Mouse (Mus musculus) gonadal fat pad, adult 2 months (tissue): ENCODE results near the gene Snx22. TPM values are rescaled to one million over a fixed set of nuclear protein-coding genes. Genes with fewer than 3 reads are reported as not detected.

Source experiments
- DNase-seq: peaks from one replicate; pipeline ENCODE4 v3.0.0-alpha.2; 2012; ENCODE audit warnings: low read depth
- polyA plus RNA-seq: library from polyadenylated mRNA; depleted of rRNA; stranded (reverse); fragments of >200 nt; gene quantifications from 2 replicates; pipeline ENCODE4 v1.2.3, GENCODE M21; 2012; rRNA removed

Gene Snx22
- 6.5 and 7.4 TPM in 2 replicates for polyA plus RNA-seq

DNA sequence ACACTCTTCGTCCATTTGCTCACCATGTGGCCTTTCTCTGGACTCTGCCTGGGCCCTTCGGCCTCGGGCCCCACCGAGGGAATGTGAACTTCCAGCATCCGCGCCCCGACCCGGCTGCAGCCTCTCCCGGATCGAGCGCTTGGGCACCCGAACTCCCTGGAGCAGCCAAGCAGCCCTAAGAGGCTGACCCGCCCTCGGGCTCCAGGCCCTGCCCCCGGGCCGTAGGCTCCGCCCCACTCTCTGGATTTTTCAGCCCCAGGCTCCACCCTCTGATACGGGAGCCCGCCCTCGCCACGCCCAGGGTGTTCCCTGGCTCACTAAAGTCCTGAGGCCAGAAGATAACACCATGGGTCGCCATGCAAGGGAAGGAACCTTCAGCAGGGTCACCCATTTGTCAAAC lies at the start of gene Snx22:
Gene Snx22 (minus strand): TSS at position 137 of the 400 bp plus-strand sequence.
- no peak for DNase-seq

DNA sequence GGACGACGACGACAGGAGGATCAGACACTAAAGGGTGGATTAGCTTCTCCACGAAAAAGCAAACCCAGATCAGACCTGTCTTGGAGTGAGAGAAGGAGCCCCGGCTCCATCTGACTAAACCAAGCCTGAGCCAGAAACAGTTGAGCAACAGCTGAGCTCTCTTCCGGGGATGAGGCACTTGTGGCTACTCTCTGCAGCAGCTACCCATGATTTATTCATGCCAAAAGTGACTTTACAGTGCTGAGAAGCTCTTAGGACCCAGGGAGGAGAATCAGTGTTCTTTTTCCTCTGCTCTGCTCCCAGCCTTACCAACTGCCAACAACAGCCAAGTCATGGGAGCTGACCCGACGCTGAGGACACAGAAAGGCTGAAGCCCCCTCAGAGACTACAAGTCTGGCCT lies 47.4 kb upstream of the Snx22 start:
- no peak for DNase-seq

DNA sequence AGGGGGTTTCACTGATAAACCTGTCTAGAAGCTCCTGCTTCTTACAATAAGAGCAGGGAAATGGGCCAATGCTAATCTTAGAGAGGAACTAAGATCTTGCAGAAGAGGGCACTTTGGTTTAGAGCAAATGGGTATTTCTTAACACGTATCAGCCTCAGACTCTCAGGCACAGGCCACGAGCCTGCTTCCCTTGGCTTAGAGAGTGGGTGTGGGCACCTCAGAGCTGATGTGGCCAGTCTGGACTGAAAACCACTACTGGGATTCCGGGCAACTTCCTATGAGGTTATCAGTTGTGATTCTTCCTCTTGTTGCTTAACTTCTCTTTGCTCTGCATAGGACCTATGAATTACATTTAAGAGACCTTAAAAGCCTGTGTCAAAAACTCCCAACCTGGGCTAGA lies 44.8 kb upstream of the Snx22 start:
- no peak for DNase-seq

DNA sequence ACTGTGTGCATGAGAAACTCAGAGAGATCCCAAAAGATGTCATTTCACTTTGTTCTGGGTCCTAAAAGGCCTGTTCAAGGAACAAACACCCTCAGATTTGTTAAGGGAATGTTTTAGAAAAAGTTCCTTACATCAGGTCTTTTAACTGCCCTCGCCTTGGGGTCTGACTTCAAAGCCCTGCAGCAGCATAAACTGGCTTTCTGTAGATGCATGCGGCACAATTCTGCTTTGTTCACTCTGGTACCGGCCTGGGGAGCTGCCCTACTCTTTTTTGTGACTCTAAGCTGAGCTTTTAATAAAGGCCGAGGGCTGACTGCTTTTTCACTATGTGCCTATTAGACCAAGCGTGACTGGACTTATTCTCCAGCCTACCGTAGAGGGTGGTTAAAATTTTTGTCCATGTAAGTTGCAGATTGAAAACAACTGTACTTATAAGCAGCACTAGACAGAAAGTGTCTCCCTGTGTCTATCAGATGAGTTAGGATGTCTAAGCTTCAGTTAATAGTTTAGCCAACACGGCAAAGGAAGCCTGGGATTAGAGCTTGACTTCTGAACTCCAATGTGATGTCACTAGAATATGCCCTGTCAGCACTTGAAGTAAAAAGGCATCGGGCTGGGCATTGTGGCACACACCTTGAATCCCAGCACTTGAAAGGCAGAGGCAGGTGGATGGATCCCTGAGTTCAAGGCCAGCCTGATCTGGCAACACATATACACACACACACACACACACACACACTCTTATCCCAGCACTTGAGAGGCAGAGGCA lies 41.3 kb upstream of the Snx22 start:
- DNase-seq = no peak

DNA sequence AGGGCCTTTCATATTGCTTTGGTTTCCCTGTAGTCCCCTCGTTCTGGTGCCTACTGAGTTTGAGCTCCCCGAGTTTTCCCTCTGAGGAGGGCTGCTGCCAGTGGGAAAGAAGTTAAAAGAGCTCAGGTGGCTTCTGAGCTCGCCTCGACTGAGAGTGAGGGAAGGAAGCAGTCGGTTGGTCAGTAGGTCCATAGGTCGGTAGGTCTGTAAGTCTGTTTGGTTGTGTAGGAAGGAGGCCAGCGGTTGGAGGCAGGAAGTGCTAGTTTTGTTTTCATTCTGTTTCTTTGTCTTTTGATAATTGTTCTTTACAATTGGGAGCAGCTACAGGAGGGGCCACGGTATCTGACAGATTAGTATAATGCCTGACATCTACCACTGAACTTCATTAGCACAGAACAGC lies 40.6 kb upstream of the Snx22 start:
- no peak for DNase-seq

DNA sequence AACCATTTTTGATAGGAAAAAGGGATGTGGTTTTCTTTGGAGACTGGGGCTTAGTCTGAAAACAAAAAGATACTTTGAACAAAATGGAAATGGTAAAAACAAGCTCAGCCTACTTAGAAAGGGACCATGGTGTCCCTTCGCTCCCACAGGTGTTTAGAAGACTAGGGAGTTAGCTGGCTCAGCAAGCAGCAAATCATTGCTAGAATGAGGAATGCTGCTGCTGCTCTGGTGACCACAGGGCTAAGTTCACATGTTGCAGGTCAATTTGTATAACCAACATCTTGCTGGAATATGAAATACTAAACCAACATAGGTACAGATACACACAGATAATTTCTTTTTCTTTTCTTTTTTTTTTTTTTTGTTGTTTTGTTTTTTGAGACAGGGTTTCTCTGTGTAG lies 40.1 kb upstream of the Snx22 start:
- no peak for DNase-seq

DNA sequence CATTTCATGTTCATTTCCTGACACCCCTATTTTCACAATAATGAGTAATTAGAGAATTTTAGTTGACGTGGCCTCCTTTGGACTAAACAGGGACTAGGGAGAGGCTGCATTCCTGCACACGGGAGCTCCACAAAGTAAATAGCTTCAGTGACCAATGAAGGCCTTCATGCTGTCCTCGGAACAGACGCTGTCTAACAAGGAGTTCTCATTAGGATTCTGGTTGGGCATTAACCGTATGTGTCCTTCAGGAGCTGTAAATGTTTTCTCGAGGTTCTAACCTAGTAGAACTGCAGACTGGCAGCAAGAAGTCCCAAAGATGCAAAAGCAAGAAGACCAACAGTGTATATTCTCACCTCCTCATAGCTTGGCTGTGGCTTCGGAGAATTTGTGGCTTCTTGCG lies 35.6 kb upstream of the Snx22 start:
- no peak for DNase-seq

DNA sequence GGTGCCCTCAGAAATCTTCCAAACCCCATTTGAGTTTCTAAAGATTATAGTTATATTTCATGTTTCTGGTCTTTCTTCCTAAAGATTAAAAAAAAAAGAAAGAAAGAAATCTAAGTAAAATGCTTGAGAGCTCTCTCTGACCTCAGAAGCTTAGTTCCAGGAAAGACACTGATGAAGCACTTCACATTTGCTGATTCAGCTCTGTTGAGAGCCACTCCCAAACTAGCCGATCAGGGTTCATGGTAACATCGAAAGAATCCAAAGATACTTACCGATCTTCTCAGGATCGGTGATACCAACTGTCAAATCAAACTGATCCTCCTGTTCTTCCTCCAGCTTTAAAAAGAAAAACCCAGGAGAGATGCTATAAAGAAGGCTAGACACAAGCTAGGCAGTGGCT lies 35.1 kb upstream of the Snx22 start:
- no peak for DNase-seq

DNA sequence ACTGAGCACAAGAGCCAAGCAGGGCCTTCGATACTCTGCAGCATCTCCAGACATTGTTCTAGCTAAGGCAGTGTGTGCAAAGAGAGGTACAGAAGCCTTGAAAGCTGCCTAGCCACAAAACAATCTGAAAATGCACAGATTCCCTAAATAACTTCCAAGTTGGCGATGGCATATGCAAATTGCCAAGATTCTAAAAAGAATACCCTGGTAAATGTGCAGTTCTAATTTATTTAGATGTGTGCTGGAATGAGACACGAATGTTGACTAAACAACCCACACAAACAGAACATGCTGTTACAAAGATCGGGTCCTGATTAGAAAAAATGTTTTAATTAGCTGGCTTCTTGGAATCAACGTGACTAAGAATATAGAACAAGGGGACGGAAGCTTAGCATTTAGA lies 33.1 kb upstream of the Snx22 start:
- no peak for DNase-seq

DNA sequence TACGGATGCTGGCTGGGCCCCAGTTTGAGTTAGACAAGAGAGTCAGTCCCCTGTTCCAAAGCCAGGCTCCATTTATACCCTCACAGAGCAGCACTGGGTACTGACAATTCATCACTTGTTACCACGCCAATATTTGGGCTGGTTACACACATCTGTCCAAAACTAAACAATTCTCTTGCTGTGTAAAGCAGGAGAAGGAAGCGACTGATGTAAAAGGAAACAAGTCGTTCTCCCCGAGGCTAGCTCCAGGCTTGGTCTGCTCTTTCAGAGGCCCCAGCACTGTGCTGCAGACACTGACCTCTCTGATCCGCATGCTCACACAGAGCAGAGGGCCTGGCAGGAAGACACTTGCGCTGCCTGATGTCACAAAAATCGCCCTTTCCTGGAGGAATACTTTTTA lies 32.1 kb upstream of the Snx22 start:
- DNase-seq = no peak

DNA sequence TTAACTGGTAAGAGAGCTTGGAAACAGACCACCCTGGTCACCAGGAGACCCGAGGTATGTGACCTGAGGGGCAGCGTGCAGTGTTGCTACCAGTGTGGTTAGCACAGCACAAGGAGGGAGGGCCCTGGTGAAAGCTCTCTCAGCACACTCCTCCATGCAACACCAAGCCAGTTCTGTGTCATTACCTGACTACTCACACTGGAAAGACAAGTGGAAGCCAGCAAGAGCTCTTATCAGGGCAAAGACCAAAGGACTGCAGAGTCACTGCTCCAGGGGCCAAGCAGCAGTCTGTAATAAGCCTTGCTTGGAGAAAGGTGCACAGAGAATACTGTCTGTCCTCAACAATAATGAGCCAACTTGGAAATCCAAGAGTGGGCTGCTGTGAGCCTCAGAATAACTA lies 23.1 kb upstream of the Snx22 start:
- DNase-seq = no peak

DNA sequence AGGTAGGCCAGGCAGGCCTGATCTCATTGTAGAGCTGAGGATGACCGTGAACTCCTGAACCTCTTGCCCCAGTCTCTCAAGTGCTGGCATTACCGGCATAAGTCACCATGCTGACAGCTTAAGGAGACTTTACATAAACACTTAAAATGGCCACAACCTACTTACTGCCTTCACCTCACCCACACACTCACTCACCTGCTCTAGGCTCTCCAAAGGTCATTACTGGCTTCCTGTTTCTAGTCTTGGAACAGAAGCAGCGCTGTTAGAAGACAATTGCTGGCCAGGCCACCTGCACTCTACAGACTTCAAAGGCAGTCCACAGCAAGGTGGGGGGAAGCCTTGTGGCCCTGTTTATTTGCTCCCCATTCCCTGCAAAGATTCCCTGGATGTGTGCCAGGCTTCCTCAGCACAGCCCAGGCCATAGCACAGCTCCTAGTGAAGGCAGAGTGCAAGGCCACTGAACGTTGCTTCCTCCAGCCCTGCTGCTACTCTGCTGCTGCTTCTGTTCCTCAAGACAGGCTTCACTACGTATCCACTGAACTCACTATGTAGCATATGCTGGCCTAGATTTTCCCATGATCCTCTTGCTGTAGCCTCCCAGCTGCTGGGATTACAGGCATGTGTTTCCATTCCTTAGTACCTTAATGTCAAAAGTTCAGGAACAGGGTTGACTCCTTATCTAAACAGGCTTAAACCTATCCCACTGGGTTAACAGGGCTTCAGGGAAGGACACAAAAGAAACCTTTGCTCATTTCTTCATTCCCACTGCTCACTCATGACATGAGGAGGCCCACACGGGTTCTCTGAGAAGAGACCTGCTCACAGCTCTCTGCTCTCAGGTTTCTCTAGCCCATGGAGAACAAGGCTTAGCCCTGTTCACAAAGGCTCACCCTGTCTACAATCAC lies 22.1 kb upstream of the Snx22 start:
- peak; percentile 17 for DNase-seq

DNA sequence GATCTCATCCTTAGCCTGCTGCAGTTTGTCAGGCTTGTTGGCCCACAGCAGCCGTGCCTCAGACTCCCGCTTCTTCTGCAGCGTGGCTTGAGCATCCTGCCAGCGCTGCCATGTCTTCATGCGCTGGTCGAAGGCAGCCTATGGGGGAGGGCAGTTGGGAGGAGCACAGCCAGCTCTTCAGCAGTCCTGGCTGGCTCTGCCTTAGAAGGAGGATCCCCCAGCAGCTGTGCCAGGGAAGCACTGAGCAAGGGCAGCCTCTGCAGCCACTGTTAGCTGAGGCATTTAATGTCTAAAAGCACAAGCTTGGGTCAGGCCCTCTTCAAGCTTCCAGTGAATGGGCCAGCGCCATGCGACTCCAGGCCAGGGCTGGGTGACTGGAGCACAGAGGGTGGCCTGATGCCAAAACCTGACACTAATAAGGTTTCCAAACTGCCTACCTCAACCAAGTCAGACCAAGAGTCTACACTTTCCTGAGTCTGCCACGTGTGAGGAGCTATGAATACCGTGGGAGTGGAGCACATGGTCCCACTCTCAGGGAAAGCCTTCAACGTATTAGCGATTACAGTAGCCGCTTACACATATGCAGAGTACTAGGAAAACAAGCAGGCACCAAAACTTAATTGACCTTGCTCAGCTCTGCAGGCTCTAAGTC lies 21.2 kb upstream of the Snx22 start:
- DNase-seq = no peak

DNA sequence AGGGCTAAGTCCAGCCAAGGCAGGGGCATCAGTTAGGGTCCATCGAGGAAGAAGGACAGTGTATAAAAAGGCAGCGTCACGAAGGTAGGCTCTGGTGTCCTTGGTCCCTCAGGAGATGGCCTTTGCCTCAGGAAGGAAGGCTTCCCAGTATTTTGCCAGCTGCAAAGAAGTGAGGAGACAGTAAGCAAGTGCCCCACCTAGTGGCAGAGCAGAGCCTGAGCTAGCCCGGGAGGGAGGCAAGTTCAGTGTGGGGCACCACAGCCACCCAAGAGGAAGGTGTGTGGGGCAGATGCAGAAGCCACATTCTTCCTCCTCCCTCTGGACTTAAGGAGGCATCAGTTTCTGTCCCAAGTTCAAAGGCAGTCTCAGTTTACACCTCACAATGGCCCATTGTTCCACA lies 18.9 kb upstream of the Snx22 start:
- no peak for DNase-seq

DNA sequence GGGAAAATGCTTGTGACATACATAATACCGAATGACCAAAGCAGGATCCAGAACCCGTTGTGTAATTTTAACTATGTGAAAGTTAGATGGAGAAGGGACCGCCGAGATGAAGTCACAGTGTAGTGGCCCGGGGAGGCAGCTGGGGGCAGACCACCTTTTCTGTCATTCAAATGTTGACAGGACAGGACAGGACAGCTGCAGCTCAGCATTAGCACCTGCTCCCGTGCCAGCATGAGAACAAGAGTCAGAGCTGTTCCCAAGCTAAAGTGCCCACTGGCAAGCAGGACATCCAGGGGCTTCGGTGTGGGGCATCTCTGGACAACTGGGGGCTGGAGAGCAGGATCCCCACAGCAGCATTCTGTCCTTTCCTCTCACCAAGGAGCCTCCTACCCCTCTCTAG lies 17.5 kb upstream of the Snx22 start:
- DNase-seq = no peak

DNA sequence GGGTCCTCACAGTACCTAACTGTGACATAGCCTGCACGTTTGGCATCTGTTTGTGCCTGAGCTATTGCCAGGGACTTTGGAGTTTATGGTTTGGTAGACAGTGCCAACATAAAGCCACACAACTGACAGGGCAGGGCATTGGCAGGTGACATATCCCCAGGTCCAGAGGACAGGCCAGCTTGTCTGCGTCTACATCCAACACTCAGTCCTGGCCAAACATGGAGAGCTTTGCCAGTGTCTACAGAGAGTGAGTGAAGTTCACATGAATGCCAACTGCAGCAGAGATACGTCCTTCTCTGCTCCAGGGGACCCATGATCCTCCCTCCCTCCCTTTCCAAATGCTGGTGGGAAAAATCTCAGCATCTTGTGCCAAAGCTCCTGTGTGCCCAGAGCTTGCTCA lies 14.7 kb upstream of the Snx22 start:
- no peak for DNase-seq

DNA sequence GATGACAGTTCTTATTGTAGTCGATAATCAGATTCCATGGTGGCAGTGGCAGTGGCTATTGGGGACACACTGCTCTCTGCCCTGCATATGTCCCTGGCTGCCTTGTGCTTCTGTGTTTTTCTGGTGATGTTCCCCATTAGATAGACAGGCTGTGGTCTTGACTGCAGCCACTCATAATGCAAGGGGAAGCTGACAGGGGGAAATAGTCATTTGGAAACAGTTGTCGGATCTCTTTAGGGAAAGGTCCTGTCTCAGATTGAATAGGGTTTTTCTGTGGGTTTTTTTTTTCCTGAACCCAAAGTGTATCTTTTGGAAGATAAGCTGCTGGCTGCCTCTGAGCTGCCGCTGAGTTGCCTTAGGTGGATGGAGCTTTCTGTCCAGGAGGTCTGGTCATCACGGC lies 12.5 kb upstream of the Snx22 start:
- DNase-seq = no peak

DNA sequence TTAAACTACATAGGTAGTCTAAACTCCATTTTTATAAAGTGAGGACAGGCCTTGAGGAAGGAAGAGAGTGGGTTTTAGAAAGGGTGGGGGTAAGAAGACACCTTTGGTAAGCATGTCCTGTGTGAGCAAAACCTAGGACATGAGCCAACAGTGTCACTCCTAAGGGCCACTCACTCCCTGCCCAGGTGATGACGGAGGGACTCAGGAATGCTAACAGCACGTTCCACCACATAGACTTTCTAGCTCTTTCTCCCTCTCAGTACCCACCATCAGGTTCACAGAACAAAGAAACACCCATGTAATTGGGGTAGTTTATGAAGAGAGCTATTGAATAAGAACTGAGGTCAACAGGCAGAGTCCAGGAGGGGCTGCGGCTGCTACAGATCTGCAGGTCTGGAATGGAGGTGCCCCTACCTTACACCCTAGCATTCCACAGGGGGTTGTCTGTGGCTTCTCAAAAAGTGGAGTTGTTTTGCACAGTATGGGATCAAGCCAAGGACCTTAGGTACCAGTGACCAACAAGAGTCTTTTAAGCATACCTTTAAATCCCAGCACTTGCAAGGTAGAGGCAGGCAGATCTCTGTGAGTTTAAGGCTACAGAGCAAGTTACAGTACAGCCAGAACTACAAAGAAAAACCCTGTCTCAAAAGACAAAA lies 11.4 kb upstream of the Snx22 start:
- DNase-seq = no peak

DNA sequence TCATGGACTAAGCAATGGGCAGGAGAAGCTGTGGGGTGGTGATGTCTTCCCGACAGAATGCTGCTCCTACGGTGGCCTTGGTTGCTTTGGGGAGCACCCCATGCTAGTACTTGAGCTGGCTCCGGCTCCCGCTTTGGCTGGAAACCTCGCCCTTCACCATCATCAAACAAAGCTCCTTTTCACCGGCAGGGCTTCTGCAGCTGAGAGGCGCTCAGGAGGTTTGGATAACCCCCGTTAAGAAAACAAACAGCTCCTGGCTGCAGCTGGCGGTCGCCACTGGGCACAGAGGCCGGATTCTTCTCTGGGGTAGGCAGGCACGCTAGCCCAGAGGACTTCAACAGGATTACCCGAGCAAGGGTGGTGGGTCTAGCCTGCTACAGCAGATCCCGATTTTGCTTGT lies 9.0 kb upstream of the Snx22 start:
- DNase-seq = no peak

DNA sequence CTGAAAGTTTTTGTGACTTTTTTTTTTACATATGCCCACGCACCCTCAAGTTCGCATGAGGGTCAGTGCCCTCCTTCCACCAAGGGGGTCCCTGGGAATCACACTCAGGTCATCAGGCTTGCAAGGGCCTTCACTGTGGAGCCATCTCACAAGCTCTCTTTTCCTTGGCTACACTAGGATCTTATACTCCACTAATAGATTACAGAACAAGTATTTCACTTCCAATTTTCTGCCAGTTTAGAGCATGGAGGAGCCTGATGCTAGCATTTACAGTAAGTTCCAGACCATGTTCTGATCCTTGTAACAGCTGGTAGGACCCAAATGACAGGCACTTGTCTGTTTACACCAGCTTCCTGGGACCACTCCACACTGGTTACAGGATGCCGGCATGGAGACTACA lies 8.6 kb upstream of the Snx22 start:
- no peak for DNase-seq

DNA sequence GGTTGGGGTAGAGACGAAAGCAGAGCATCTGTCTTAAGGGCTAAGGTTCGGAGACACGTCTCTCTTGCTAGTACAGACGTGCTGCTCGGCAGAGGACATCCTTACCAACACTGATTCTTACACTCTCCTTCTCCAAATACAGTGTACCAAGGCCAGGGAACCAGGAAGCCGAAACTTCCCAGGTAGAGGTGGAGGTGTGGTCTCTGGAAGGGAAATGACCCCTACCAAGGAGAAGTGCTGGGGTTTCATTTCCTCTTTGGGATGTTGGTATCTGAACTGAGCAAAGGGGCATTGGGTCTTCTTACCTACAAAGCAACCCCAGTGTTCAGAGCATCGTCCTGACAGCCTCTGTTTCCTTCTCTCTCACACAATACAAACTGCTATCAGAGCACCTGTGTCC lies 3.2 kb upstream of the Snx22 start:
- no peak for DNase-seq

DNA sequence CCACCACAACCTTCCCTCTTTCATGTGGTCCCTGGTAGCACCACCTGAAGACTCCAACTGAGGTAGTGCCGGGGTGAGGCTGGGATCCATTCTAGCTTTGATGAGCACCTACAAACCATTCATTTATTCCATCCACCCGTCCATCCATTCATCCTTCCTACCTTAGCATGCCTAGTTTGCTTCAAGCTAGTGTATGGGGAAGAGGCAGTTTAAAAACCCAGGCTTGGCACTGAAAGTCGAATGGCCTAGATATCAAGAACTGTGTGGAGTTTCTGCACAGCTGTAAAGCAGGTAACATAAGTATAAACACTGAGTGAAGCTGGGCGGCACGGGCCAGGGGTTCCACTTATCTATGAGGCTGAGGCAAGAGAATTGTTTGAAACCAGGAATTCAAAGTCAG lies 632 bp upstream of the Snx22 start:
- no peak for DNase-seq
